Mouse (Mus musculus) limb, embryonic 11.5 days (tissue): ENCODE measurements around the gene Map3k14. TPM values are rescaled to one million over a fixed set of nuclear protein-coding genes. Genes with fewer than 3 reads are reported as not detected.
A peak's percentile ranks its signal among the peaks of the same experiment; 100 is the strongest.

Experiments
- ATAC-seq: fragments of 200-750 bp; cut with Nextera tagmentation; 2 replicates; pipeline ENCODE4 v1.8.0; 2017; ENCODE audit warnings: low read depth; ENCODE audit not compliant: insufficient number of reproducible peaks, low FRiP score, low TSS enrichment
- DNase-seq: peaks from one replicate; pipeline ENCODE4 v3.0.0-alpha.2; 2015; ENCODE audit warnings: low spot score
- H3K27ac ChIP-seq: fragments of 300-500 bp; sonication (generic); replicated peaks from 2 replicates; pipeline ENCODE4 v1.5.1; 2014; ENCODE audit warnings: low read depth, mild to moderate bottlenecking, low read length
- H3K27me3 ChIP-seq: fragments of 300-500 bp; sonication (generic); 2 replicates; pipeline ENCODE4 v1.6.1; 2014; ENCODE audit warnings: mild to moderate bottlenecking, low read length, mixed read lengths; ENCODE audit not compliant: control insufficient read depth, insufficient read depth
- H3K36me3 ChIP-seq: fragments of 300-500 bp; sonication (generic); 2 replicates; pipeline ENCODE4 v1.6.1; 2014; ENCODE audit warnings: mild to moderate bottlenecking, low read length, moderate library complexity, mixed read lengths; ENCODE audit not compliant: control insufficient read depth, insufficient read depth
- H3K4me1 ChIP-seq: fragments of 300-500 bp; sonication (generic); 2 replicates; pipeline ENCODE4 v1.6.1; 2014; ENCODE audit warnings: low read length, mixed read lengths; ENCODE audit not compliant: control insufficient read depth, insufficient read depth
- H3K4me2 ChIP-seq: fragments of 300-500 bp; sonication (generic); 2 replicates; pipeline ENCODE4 v1.6.1; 2014; ENCODE audit warnings: low read depth, mild to moderate bottlenecking, moderate library complexity; ENCODE audit not compliant: severe bottlenecking
- H3K4me3 ChIP-seq: fragments of 300-500 bp; sonication (generic); 2 replicates; pipeline ENCODE4 v1.5.1; 2014; ENCODE audit warnings: low read depth, low read length
- H3K9ac ChIP-seq: fragments of 300-500 bp; sonication (generic); 2 replicates; pipeline ENCODE4 v1.6.1; 2014; ENCODE audit warnings: mild to moderate bottlenecking, low read length
- H3K9me3 ChIP-seq: fragments of 300-500 bp; sonication (generic); 2 replicates; pipeline ENCODE4 v1.6.1; 2016; ENCODE audit warnings: low read length; ENCODE audit not compliant: control insufficient read depth
- WGBS: fragments of 180-500 bp; shearing (Covaris S2); extraction: QIAGEN DNeasy Blood & Tissue Kit; methylation state at CpG from one replicate; pipeline ENCODE4 v1.1.7; 2014; 5-methylcytosine and 5-hydroxymethylcytosine counted together
- polyA plus RNA-seq: library from polyadenylated mRNA; unstranded; fragments of >200 nt; fragmentation: Nextera tagmentation; extraction: Ambion mirVana; gene quantifications from 2 replicates; pipeline ENCODE4 v1.2.1, GENCODE M21; 2014

Map3k14 gene
- 2.3 and 2.6 TPM in 2 replicates for polyA plus RNA-seq

DNA sequence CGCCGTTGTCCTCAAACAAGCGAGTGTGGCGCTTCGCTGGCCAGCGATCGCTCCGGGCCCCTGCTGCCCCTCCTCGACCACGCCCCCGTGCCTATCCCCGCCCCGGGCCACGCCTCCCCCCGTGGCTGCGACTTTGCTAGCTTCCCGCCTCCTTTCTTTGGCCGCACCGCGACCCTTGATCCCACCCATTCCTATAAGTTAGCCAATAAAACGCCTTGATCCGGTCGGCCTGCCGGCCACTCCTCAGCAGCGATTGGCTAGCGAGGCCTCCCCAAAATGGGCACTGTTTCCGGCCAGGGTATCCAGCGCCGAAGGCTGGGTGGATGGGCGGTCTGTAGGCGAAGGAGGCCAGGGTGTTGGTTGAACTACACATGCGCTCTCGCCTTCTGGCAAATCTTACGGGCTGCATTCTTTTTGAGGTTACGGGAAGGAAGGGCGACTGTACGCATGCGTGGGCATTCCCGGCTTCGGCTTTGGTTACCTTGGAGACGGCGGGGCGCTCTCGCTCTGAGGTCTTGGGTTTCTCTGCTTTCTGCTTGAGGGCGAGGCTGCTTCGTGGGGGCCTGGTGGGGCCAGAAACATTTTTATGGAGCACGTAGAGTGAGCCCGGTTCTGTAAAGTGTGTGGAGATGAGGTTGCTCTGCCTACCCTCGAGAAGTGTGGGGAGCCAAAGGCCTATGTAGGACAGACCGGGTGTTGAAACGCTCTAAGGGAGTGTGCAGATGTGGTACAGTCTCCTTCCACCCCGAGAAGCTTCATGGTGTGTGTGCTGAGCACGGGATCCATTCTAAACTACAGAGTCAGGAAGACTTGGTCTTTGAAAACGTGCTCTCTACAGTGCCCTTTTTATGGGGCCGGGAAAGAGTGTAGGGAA lies at the start of gene Map3k14:
Gene Map3k14, minus strand, starts transcription at position 127 of the 874 bp plus-strand sequence.
- Histone ChIP-seq H3K36me3 (no peaks in the 10 kb centered on the region), H3K4me3 (peak within 1 kb of the TSS; percentile 67), H3K9me3 (no peaks in the 10 kb centered on the region), H3K4me1 (peaks cover 3% of the 10 kb centered on the region; the same call in 1 of the 2 replicates), H3K4me2 (peak within 1 kb of the TSS; percentile 89), H3K27me3 (peaks cover 2% of the 10 kb centered on the region; the same call in 1 of the 2 replicates), H3K9ac (peak within 1 kb of the TSS; percentile 72), H3K27ac (peak within 1 kb of the TSS; percentile 44; the same call in 1 of the 2 replicates)
- WGBS, result 1% methylated on average over 55 of the region's 55 CpGs
- DNase-seq (peak; percentile 100), ATAC-seq (peak; percentile 98)

DNA sequence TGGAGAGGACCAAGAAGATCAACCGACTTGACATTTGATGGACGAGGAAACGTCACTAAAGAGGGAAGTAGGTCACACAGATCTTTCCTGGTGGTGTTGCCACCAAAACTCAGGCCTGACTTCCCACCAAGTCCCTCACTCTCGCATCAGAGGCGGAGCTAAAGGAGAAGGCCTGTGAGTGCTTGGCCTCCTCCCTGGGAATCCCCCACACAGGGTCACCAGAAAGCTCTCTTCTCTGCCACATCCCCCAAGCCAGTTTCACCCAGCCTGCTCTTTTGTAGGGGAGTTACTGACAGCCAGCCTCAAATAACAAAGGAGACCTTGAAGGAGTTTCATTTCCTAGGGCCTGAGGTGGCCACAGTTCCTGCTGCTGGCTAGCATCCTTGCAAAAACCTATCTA lies 48.1 kb upstream of the Map3k14 start:
- Histone ChIP-seq H3K27ac (no peak overlapping the region), H3K4me2 (no peak overlapping the region), H3K9me3 (no peaks in the 10 kb centered on the region), H3K9ac (no peak overlapping the region), H3K4me3 (no peak overlapping the region), H3K36me3 (no peaks in the 10 kb centered on the region; the same call in 1 of the 2 replicates), H3K4me1 (peaks cover 3% of the 10 kb centered on the region; the same call in 1 of the 2 replicates), H3K27me3 (no peaks in the 10 kb centered on the region)
- no peak for DNase-seq
- 82% methylated on average over 5 of the region's 5 CpGs for WGBS
- ATAC-seq, result no peak

DNA sequence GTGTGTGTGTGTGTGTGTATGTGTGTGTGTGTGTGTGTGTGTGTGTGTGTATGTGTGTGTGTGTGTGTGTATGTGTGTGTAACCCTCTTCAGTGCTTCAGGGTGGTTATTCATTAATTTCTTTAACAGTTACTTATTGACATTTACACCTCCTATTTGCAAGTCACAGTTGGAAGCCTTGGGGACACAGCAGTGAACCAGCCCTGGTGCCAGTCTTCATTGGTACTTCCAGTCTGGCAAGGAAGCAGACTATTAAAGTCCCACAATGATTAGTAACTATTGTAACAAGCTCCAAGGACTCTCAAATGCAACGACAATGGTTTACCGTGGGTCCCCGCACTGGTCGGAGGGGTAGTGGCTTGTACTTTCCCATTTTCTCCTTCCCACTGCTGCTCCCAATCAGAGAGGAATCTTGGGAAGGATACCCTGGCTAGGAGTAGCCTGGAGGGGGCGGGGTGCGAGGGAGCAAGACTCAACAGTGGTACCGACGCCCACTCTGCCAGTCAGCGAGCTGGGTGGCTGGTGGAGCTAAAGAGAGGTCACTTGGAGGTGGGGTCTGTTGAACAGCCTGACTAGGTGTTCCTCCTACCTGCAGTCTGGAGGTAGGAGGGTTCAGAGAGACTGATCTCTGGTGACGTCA lies 47.6 kb upstream of the Map3k14 start:
- ATAC-seq, result no peak
- H3K36me3 ChIP-seq, result no peaks in the 10 kb centered on the region; the same call in 1 of the 2 replicates
- H3K4me1 ChIP-seq, result peaks cover 3% of the 10 kb centered on the region; the same call in 1 of the 2 replicates
- H3K9ac ChIP-seq, result no peak overlapping the region
- 67% methylated on average over 10 of the region's 10 CpGs for WGBS
- DNase-seq, result no peak
- H3K27ac ChIP-seq, result no peak overlapping the region
- no peaks in the 10 kb centered on the region for H3K27me3 ChIP-seq
- no peaks in the 10 kb centered on the region for H3K9me3 ChIP-seq
- no peak overlapping the region for H3K4me2 ChIP-seq
- H3K4me3 ChIP-seq, result no peak overlapping the region

DNA sequence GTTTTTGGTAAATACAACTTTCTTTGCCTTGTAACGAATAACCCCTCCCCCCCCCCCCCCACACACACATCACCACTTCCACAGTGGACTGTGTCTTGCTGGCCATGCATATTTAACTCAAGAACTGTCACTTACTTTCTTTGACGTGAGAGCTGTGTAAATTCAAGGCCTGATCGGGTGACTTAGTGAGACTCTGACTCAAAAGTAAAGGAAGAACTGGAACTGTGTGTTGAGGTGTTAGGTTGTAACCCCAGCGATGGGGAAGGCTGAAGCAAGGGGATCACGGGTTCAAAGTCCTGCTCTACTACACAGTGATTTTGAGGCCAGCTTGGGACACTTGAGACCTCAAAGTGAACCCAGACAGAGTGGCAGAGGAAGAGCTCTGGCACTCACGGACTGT lies 46.3 kb upstream of the Map3k14 start:
- Histone ChIP-seq H3K4me1 (peaks cover 3% of the 10 kb centered on the region; the same call in 1 of the 2 replicates), H3K4me2 (no peak overlapping the region), H3K27ac (no peak overlapping the region), H3K36me3 (no peaks in the 10 kb centered on the region; the same call in 1 of the 2 replicates), H3K9ac (no peak overlapping the region), H3K9me3 (no peaks in the 10 kb centered on the region), H3K27me3 (no peaks in the 10 kb centered on the region), H3K4me3 (no peak overlapping the region)
- ATAC-seq, result no peak
- no peak for DNase-seq
- 82% methylated on average over 6 of the region's 6 CpGs for WGBS

DNA sequence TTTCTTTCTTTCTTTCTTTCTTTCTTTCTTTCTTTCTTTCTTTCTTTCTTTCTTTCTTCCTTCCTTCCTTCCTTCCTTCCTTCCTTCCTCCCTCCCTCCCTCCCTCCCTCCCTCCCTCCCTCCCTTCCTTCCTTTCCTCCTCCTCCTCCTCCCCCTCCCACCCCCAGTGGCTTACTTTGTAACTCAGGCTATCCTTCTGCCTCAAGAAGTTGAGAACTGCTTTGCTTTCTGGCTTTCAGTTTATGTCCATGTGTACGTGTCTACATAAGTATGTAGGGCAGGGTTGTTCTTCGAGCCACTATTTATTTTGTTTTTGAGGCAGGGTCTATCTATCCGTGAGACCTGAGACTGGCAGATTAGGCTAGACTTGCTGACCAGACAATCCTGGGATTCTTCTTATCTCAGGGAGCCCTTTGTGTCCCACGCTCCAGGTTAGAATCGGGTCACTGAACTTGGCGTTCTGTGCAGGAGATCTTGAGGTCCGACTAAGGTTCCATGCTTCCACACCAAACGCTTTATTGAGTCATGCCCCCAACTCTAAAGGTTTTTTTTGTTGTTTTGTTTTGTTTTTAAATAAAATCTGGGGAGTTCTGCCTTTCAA lies 45.5 kb upstream of the Map3k14 start:
- no peak overlapping the region for H3K27ac ChIP-seq
- no peak for DNase-seq
- no peaks in the 10 kb centered on the region for H3K27me3 ChIP-seq
- H3K36me3 ChIP-seq, result no peaks in the 10 kb centered on the region; the same call in 1 of the 2 replicates
- H3K4me1 ChIP-seq, result peaks cover 3% of the 10 kb centered on the region; the same call in 1 of the 2 replicates
- H3K9ac ChIP-seq, result no peak overlapping the region
- WGBS, result 69% methylated on average over 8 of the region's 8 CpGs
- no peak overlapping the region for H3K4me2 ChIP-seq
- no peak for ATAC-seq
- H3K9me3 ChIP-seq, result no peaks in the 10 kb centered on the region
- no peak overlapping the region for H3K4me3 ChIP-seq

DNA sequence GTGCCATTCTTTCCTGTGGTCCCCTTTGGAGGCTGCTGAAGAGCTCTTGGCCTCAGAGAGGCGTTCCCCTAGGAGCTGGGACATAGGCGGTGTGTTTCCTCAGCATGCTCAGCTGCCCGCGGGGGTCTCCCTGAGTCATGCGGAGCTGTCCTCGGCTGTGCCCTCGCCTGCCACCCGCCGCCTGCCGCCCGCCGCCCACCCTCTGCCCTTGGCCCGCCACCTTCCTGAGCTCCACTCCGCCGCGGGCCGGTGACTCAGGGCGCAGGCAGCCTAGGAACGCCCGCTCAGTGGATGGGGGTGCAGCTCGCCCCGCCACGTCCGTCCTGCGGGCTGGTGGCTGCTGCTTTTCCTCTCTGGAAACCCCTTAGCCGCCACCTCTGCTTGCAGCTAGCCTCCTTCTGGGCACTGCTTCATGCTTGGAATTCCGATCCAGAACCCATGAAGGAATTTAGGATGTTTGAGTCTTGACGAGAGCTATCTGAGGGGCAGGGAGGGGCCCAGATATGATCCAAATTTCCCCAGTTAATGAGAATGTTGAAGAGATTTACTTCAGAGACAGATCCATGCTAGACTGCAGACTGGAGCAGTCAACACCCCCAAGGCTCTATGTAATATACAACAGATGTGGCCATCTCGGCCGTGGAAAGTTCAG lies 44.8 kb upstream of the Map3k14 start:
- Histone ChIP-seq H3K4me1 (peaks cover 3% of the 10 kb centered on the region; the same call in 1 of the 2 replicates), H3K27me3 (no peaks in the 10 kb centered on the region), H3K4me2 (peak overlapping the region; percentile 60), H3K9me3 (no peaks in the 10 kb centered on the region), H3K36me3 (no peaks in the 10 kb centered on the region; the same call in 1 of the 2 replicates), H3K27ac (peak overlapping the region; percentile 70), H3K9ac (peak overlapping the region; percentile 52), H3K4me3 (peak overlapping the region; percentile 31)
- DNase-seq (peak; percentile 80), ATAC-seq (peak; percentile 45; the same call in 1 of the 2 replicates)
- WGBS, result 1% methylated on average over 30 of the region's 30 CpGs

DNA sequence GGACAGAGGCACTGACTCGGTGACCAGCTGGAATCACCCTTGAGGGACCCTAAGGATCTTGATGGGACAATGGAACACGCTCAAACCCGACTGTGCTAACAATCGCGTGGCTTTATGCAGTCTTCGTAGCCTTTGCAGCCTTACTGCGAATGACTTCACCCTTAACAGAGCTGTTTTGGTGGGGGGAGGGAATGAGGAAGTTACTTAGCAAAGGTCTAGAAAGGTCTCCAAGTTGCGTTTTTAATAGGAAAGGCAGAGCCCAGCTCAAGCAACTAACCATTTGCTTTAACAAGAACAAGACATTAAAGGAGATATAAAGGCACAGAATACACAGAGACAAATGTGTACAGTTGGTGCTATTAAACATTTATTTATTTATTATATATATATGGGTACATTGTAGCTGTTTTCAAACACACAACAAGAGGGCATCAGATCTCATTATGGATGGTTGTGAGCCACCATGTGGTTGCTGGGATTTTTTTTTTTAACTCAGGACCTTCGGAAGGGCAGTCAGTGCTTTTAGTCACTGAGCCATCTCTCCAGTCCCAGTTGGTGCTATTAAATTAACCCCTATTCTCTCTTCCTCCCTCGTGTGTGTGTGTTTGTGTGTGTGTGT lies 42.8 kb upstream of the Map3k14 start:
- Histone ChIP-seq H3K27ac (no peak overlapping the region), H3K4me2 (no peak overlapping the region), H3K4me3 (no peak overlapping the region), H3K27me3 (no peaks in the 10 kb centered on the region), H3K4me1 (peaks cover 3% of the 10 kb centered on the region; the same call in 1 of the 2 replicates), H3K9me3 (no peaks in the 10 kb centered on the region), H3K36me3 (no peaks in the 10 kb centered on the region), H3K9ac (no peak overlapping the region)
- ATAC-seq (no peak), DNase-seq (no peak)
- WGBS, result 84% methylated on average over 10 of the region's 10 CpGs
